Mouse (Mus musculus) fibroblast of lung, adult 2 months (primary cell): ENCODE results near the gene 4932411N23Rik.
"Not testable (repeated sequence)": the region's sequence is repeated elsewhere in the genome, so short reads cannot be mapped to it uniquely, and the experiment has no call there.

Experiments used
- DNase-seq: peaks from one replicate; pipeline ENCODE4 v3.0.0-alpha.2; 2011; ENCODE audit warnings: low read depth

Gene 4932411N23Rik

GRCm38 (mm10) chrX:126815768-126816167 is at the start of gene 4932411N23Rik:
Gene 4932411N23Rik (minus strand): TSS chrX:126815868.
- DNase-seq = no peak

- no peak for DNase-seq
Measured at GRCm38 (mm10) chrX:126779895-126780294, 35.8 kb downstream of the 4932411N23Rik start.

- DNase-seq = not testable (repeated sequence)
Measured at GRCm38 (mm10) chrX:126777643-126778042, 38.0 kb downstream of the 4932411N23Rik start.

GRCm38 (mm10) chrX:126774846-126775245 is 40.8 kb downstream of the 4932411N23Rik start:
- not testable (repeated sequence) for DNase-seq

GRCm38 (mm10) chrX:126773511-126773910 is 42.2 kb downstream of the 4932411N23Rik start:
- DNase-seq = not testable (repeated sequence)
